Mouse (Mus musculus) embryonic fibroblast, embryonic 13.5 days (primary cell): Measurements from ENCODE around the gene Olfr1094.

Source experiments
- CTCF ChIP-seq: IDR thresholded peaks from 2 replicates; pipeline ENCODE4 v1.5.1; 2011; ENCODE audit warnings: mild to moderate bottlenecking, control low read depth, low read length, moderate library complexity, borderline replicate concordance; ENCODE audit not compliant: insufficient read depth
- POLR2A ChIP-seq: IDR thresholded peaks from 2 replicates; pipeline ENCODE4 v1.6.1; 2011; ENCODE audit warnings: low read depth, mild to moderate bottlenecking, control low read depth, low read length, moderate library complexity

DNA sequence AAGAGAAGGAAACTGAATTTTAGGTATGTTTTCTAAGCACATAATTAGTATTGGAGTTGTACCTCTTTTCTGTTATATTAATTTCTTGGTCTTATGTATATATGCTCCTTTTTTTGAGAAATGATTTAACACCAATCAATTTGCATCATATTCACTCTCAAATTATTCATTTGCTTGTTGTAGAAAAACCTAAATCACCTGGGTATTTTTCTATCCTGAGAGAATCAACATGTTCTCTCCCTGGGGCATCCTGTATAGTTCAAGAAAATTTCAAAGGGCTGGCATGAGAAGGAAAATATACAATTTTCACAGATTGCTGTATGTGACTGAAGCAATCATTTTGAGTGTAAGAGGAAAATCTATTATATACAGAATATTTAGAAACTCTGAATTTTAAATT, at the start of gene Olfr1094:
- TF ChIP-seq CTCF (no peak), POLR2A (no peak)
